Mouse (Mus musculus) spleen, adult 2 months (tissue): Measurements from ENCODE around the gene Sf3b2.

Experiments used
- CTCF ChIP-seq: fragments of 200-500 bp; IDR thresholded peaks from 2 replicates; pipeline ENCODE4 v1.5.1; 2011; ENCODE audit warnings: mild to moderate bottlenecking, inconsistent platforms; ENCODE audit not compliant: insufficient read depth, insufficient read length, insufficient replicate concordance; ENCODE audit errors: extremely low read depth
- POLR2A ChIP-seq: fragments of 200-500 bp; IDR thresholded peaks from 2 replicates; pipeline ENCODE4 v1.6.1; 2011; ENCODE audit warnings: low read depth, low read length, inconsistent platforms

DNA sequence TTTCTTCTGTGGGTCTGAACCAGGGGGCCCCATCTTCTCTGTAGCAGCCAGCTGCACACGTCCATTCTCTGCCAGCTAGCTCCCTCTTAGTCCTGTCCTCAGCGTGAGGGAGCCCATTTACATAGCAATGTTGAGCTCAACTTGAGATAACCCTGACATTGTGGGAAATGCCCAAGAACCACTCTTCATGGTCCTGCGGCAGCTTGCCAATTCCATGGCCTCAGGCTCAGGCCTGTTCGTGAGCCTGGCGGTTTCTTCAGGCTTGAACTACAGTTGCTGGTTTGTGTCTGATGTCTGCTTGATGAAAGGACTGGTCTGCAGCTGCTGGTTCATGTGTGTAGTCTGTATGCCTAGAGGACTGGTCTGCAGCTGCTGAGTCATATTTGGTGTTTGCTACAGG lies 39.5 kb upstream of the Sf3b2 start:
- TF ChIP-seq CTCF: no peak
- no peak for TF ChIP-seq POLR2A
